Mouse (Mus musculus) embryo, embryonic 11 days (tissue): ENCODE data around the gene Arfgef3.
A peak's percentile ranks its signal among the peaks of the same experiment; 100 is the strongest.

Experiments
- DNase-seq: peaks from one replicate; pipeline ENCODE4 v3.0.0-alpha.2; 2015

Gene Arfgef3

GRCm38 (mm10) chr10:18743286-18744142 lies at the start of gene Arfgef3:
Gene Arfgef3, minus strand, starts transcription at chr10:18743949.
- peak; percentile 68 for DNase-seq

GRCm38 (mm10) chr10:18790063-18790462 lies 46.3 kb upstream of the Arfgef3 start:
- DNase-seq = no peak

GRCm38 (mm10) chr10:18788601-18789000 lies 44.9 kb upstream of the Arfgef3 start:
- DNase-seq = no peak

- DNase-seq = no peak
Measured at GRCm38 (mm10) chr10:18786693-18787092, 42.9 kb upstream of the Arfgef3 start, which contains the start of gene Gm4922. Gene Gm4922, minus strand, starts transcription at chr10:18786793.

- no peak for DNase-seq
Measured at GRCm38 (mm10) chr10:18777546-18777945, 33.8 kb upstream of the Arfgef3 start.

- DNase-seq = no peak
Measured at GRCm38 (mm10) chr10:18772537-18773179, 28.9 kb upstream of the Arfgef3 start.

- DNase-seq = peak; percentile 9
Measured at GRCm38 (mm10) chr10:18769909-18770308, 26.2 kb upstream of the Arfgef3 start.

- peak; percentile 40 for DNase-seq
Measured at GRCm38 (mm10) chr10:18760241-18760640, 16.5 kb upstream of the Arfgef3 start.

GRCm38 (mm10) chr10:18750057-18750456 lies 6.3 kb upstream of the Arfgef3 start:
- no peak for DNase-seq

GRCm38 (mm10) chr10:18742086-18742485 lies 1.7 kb downstream of the Arfgef3 start:
- DNase-seq = peak; percentile 2

- DNase-seq = no peak
Measured at GRCm38 (mm10) chr10:18741024-18741423, 2.7 kb downstream of the Arfgef3 start.

- DNase-seq = no peak
Measured at GRCm38 (mm10) chr10:18728548-18728947, 15.2 kb downstream of the Arfgef3 start.

- DNase-seq = no peak
Measured at GRCm38 (mm10) chr10:18711436-18711835, 32.3 kb downstream of the Arfgef3 start.

- no peak for DNase-seq
Measured at GRCm38 (mm10) chr10:18710949-18711348, 32.8 kb downstream of the Arfgef3 start.

GRCm38 (mm10) chr10:18709836-18710235 lies 33.9 kb downstream of the Arfgef3 start:
- DNase-seq = no peak

GRCm38 (mm10) chr10:18708641-18709040 lies 35.1 kb downstream of the Arfgef3 start:
- DNase-seq = no peak

- DNase-seq = no peak
Measured at GRCm38 (mm10) chr10:18704393-18705120, 39.2 kb downstream of the Arfgef3 start.

GRCm38 (mm10) chr10:18701517-18701916 lies 42.2 kb downstream of the Arfgef3 start:
- DNase-seq = no peak

GRCm38 (mm10) chr10:18700117-18700516 lies 43.6 kb downstream of the Arfgef3 start:
- DNase-seq = no peak

- no peak for DNase-seq
Measured at GRCm38 (mm10) chr10:18699151-18699550, 44.6 kb downstream of the Arfgef3 start.

- DNase-seq = no peak
Measured at GRCm38 (mm10) chr10:18696461-18696860, 47.3 kb downstream of the Arfgef3 start.

- DNase-seq = no peak
Measured at GRCm38 (mm10) chr10:18688234-18688633, 55.5 kb downstream of the Arfgef3 start.

GRCm38 (mm10) chr10:18681385-18681954 lies 62.3 kb downstream of the Arfgef3 start:
- DNase-seq = no peak
